Mouse (Mus musculus): ENCODE measurements at regions not wholly inside any gene's neighbourhood (a gene's known extent, or its start where the extent isn't known, plus 50 kb on each side); places are given as distances from the start of the nearest gene placed in this dataset.

- no peak for TF ChIP-seq EP300 (IDR thresholded peaks at IDR 0.05; ENCODE audit: low read depth)
- no peak for TF ChIP-seq CTCF (IDR thresholded peaks at IDR 0.05; ENCODE audit: low read depth)
Observed at GRCm38 (mm10) chr17:45863031-45863430, 129.4 kb upstream of the 1600014C23Rik start.

All from heart, postnatal 0 days (tissue).